Mouse (Mus musculus): ENCODE measurements around the gene Rbks.
"Not testable (repeated sequence)": the region's sequence is repeated elsewhere in the genome, so short reads cannot be mapped to it uniquely, and the experiment has no call there.

Rbks gene

GRCm38 (mm10) chr5:31627117-31627516 lies 70.3 kb downstream of the Rbks start:
- no peak for DNase-seq (ENCODE audit: low spot score in 2 of 2)

- DNase-seq (ENCODE audit: low spot score in 2 of 2): no peak
Measured at GRCm38 (mm10) chr5:31620326-31620725, 77.1 kb downstream of the Rbks start.

- DNase-seq (ENCODE audit: low spot score in 2 of 2): no peak
Measured at GRCm38 (mm10) chr5:31614339-31615025, 82.9 kb downstream of the Rbks start.

GRCm38 (mm10) chr5:31613852-31614286 lies 83.6 kb downstream of the Rbks start:
- DNase-seq (ENCODE audit: low spot score in 2 of 2): peak; percentile 77 to 83

GRCm38 (mm10) chr5:31611186-31611585 lies 86.2 kb downstream of the Rbks start:
- DNase-seq (ENCODE audit: low spot score in 2 of 2): no peak

GRCm38 (mm10) chr5:31610376-31611086 lies 86.9 kb downstream of the Rbks start:
- no peak for DNase-seq (ENCODE audit: low spot score in 2 of 2)

GRCm38 (mm10) chr5:31606151-31606550 lies 91.3 kb downstream of the Rbks start:
- no peak for DNase-seq (ENCODE audit: low spot score in 2 of 2)

- DNase-seq (ENCODE audit: low spot score in 2 of 2): no peak
Measured at GRCm38 (mm10) chr5:31603766-31604165, 93.7 kb downstream of the Rbks start.

GRCm38 (mm10) chr5:31602377-31602776 lies 95.0 kb downstream of the Rbks start:
- DNase-seq (ENCODE audit: low spot score in 2 of 2): peak; percentile 51 to 70

GRCm38 (mm10) chr5:31601162-31601722 lies 96.2 kb downstream of the Rbks start:
- no peak for DNase-seq (ENCODE audit: low spot score in 2 of 2)

- DNase-seq (ENCODE audit: low spot score in 2 of 2): no peak
Measured at GRCm38 (mm10) chr5:31599161-31599560, 98.3 kb downstream of the Rbks start.

- DNase-seq (ENCODE audit: low spot score in 2 of 2): peak in 1 of 2 experiments; percentile 19
Measured at GRCm38 (mm10) chr5:31598579-31598978, 98.8 kb downstream of the Rbks start.

- DNase-seq (ENCODE audit: low spot score in 2 of 2): no peak
Measured at GRCm38 (mm10) chr5:31598121-31598520, 99.3 kb downstream of the Rbks start.

GRCm38 (mm10) chr5:31597430-31597944 lies 99.9 kb downstream of the Rbks start:
- DNase-seq (ENCODE audit: low spot score in 2 of 2): no peak

GRCm38 (mm10) chr5:31596481-31597429 lies 100.7 kb downstream of the Rbks start, which contains the start of gene Mrpl33:
TSS of gene Mrpl33 (plus strand) at chr5:31596935.
- peak; percentile 43 to 49 for DNase-seq (ENCODE audit: low spot score in 2 of 2)

GRCm38 (mm10) chr5:31595868-31596267 lies 101.6 kb downstream of the Rbks start:
- DNase-seq (ENCODE audit: low spot score in 2 of 2): no peak

GRCm38 (mm10) chr5:31591122-31591521 lies 106.3 kb downstream of the Rbks start:
- DNase-seq (ENCODE audit: low spot score in 2 of 2): peak in 1 of 2 experiments; percentile 49

GRCm38 (mm10) chr5:31589711-31590319 lies 107.6 kb downstream of the Rbks start:
- DNase-seq (ENCODE audit: low spot score in 2 of 2): peak; percentile 30 to 33

- DNase-seq (ENCODE audit: low spot score in 2 of 2): not testable (repeated sequence)
Measured at GRCm38 (mm10) chr5:31588672-31589071, 108.8 kb downstream of the Rbks start.

- no peak for DNase-seq (ENCODE audit: low spot score in 2 of 2)
Measured at GRCm38 (mm10) chr5:31588016-31588415, 109.4 kb downstream of the Rbks start.

- no peak for DNase-seq (ENCODE audit: low spot score in 2 of 2)
Measured at GRCm38 (mm10) chr5:31585526-31585925, 111.9 kb downstream of the Rbks start.

All from frontal cortex, postnatal 36 days (tissue).